Mouse (Mus musculus) erythroblast, adult 5-6 weeks (primary cell): Measurements from ENCODE around the gene Olfr584. TPM values are rescaled to one million over a fixed set of nuclear protein-coding genes. Genes with fewer than 3 reads are reported as not detected.

Experiments
- ATAC-seq: replicated peaks from 2 replicates; pipeline ENCODE4 v1.8.0; 2016; ENCODE audit warnings: moderate number of reproducible peaks, mild to moderate bottlenecking, moderate TSS enrichment, inconsistent platforms; ENCODE audit not compliant: poor library complexity, low FRiP score, severe bottlenecking
- total RNA-seq, 2 experiments: library from RNA; stranded (forward) in 1 of 2; stranded (reverse) in 1 of 2; fragments of 150-400 nt in 1 of 2; fragments of 200-764, 138-1000 nt in 1 of 2; gene quantifications; 2 replicates each; pipeline versions ENCODE4 v1.2.3 to v1.2.4; 2015 to 2017; ENCODE audit warnings: low replicate concordance in 2 of 2

Olfr584 gene
- total RNA-seq (2015; ENCODE audit: low replicate concordance) (not detected in 2 replicates), total RNA-seq (2017; ENCODE audit: low replicate concordance) (not detected in 2 replicates)

- ATAC-seq: no peak
These were observed at the start of gene Olfr584 for GRCm38 (mm10) chr7:103081585-103081984. Gene Olfr584 (plus strand): TSS chr7:103081885.

GRCm38 (mm10) chr7:103037724-103038123, 44.0 kb upstream of the Olfr584 start, which contains the start of gene Olfr582:
Gene Olfr582 (plus strand): TSS chr7:103038024.
- no peak for ATAC-seq

GRCm38 (mm10) chr7:103051000-103051399, 30.7 kb upstream of the Olfr584 start, which contains the start of gene Olfr583:
Gene Olfr583 (plus strand): TSS chr7:103051300.
- ATAC-seq: no peak

GRCm38 (mm10) chr7:103097420-103097819, 15.7 kb downstream of the Olfr584 start, which contains the start of gene Olfr585:
Gene Olfr585 (plus strand): TSS chr7:103097720.
- ATAC-seq: no peak

- no peak for ATAC-seq
These were observed 37.7 kb downstream of the Olfr584 start for GRCm38 (mm10) chr7:103119406-103119805.

- ATAC-seq: no peak
These were observed 43.9 kb downstream of the Olfr584 start, which contains the start of gene Olfr586 for GRCm38 (mm10) chr7:103125538-103125937. Gene Olfr586 (minus strand): TSS chr7:103125638.

Other genes with a start within 250 kb of the Olfr584 start
- gene Olfr566, start 223.1 kb upstream of the Olfr584 start, total RNA-seq (2015; ENCODE audit: low replicate concordance): not detected in 2 replicates
- gene Olfr566, start 223.1 kb upstream of the Olfr584 start, total RNA-seq (2017; ENCODE audit: low replicate concordance): 0.77 TPM in 1 of 2 replicates, not detected in the other
- not detected in 2 replicates for gene Olfr568, start 204.8 kb upstream of the Olfr584 start, total RNA-seq (2015; ENCODE audit: low replicate concordance)
- gene Olfr568, start 204.8 kb upstream of the Olfr584 start, total RNA-seq (2017; ENCODE audit: low replicate concordance): not detected in 2 replicates
- gene Olfr569, start 191.0 kb upstream of the Olfr584 start, total RNA-seq (2015; ENCODE audit: low replicate concordance): not detected in 2 replicates
- not detected in 2 replicates for gene Olfr569, start 191.0 kb upstream of the Olfr584 start, total RNA-seq (2017; ENCODE audit: low replicate concordance)
- gene Olfr570, start 187.3 kb upstream of the Olfr584 start, total RNA-seq (2015; ENCODE audit: low replicate concordance): not detected in 2 replicates
- gene Olfr570, start 187.3 kb upstream of the Olfr584 start, total RNA-seq (2017; ENCODE audit: low replicate concordance): not detected in 2 replicates
- not detected in 2 replicates for gene Olfr571, start 164.3 kb upstream of the Olfr584 start, total RNA-seq (2015; ENCODE audit: low replicate concordance)
- gene Olfr571, start 164.3 kb upstream of the Olfr584 start, total RNA-seq (2017; ENCODE audit: low replicate concordance): not detected in 2 replicates
- not detected in 2 replicates for gene Olfr572, start 157.5 kb upstream of the Olfr584 start, total RNA-seq (2015; ENCODE audit: low replicate concordance)
- not detected in 2 replicates for gene Olfr572, start 157.5 kb upstream of the Olfr584 start, total RNA-seq (2017; ENCODE audit: low replicate concordance)
- not detected in 2 replicates for gene Olfr573-ps1, start 139.3 kb upstream of the Olfr584 start, total RNA-seq (2015; ENCODE audit: low replicate concordance)
- not detected in 2 replicates for gene Olfr573-ps1, start 139.3 kb upstream of the Olfr584 start, total RNA-seq (2017; ENCODE audit: low replicate concordance)
- gene Olfr574, start 133.4 kb upstream of the Olfr584 start, total RNA-seq (2015; ENCODE audit: low replicate concordance): not detected in 2 replicates
- not detected in 2 replicates for gene Olfr574, start 133.4 kb upstream of the Olfr584 start, total RNA-seq (2017; ENCODE audit: low replicate concordance)
- not detected in 2 replicates for gene Olfr575, start 123.1 kb upstream of the Olfr584 start, total RNA-seq (2015; ENCODE audit: low replicate concordance)
- not detected in 2 replicates for gene Olfr575, start 123.1 kb upstream of the Olfr584 start, total RNA-seq (2017; ENCODE audit: low replicate concordance)
- gene Olfr576, start 119.2 kb upstream of the Olfr584 start, total RNA-seq (2015; ENCODE audit: low replicate concordance): not detected in 2 replicates
- gene Olfr576, start 119.2 kb upstream of the Olfr584 start, total RNA-seq (2017; ENCODE audit: low replicate concordance): 0.43 TPM in 1 of 2 replicates, not detected in the other
- gene Olfr577, start 105.9 kb upstream of the Olfr584 start, total RNA-seq (2015; ENCODE audit: low replicate concordance): not detected in 2 replicates
- gene Olfr577, start 105.9 kb upstream of the Olfr584 start, total RNA-seq (2017; ENCODE audit: low replicate concordance): not detected in 2 replicates
- not detected in 2 replicates for gene Olfr578, start 92.6 kb upstream of the Olfr584 start, total RNA-seq (2015; ENCODE audit: low replicate concordance)
- gene Olfr578, start 92.6 kb upstream of the Olfr584 start, total RNA-seq (2017; ENCODE audit: low replicate concordance): not detected in 2 replicates
- gene Olfr582, start 43.9 kb upstream of the Olfr584 start, total RNA-seq (2015; ENCODE audit: low replicate concordance): not detected in 2 replicates
- not detected in 2 replicates for gene Olfr582, start 43.9 kb upstream of the Olfr584 start, total RNA-seq (2017; ENCODE audit: low replicate concordance)
- gene Olfr583, start 30.6 kb upstream of the Olfr584 start, total RNA-seq (2015; ENCODE audit: low replicate concordance): not detected in 2 replicates
- gene Olfr583, start 30.6 kb upstream of the Olfr584 start, total RNA-seq (2017; ENCODE audit: low replicate concordance): not detected in 2 replicates
- gene Olfr585, start 15.8 kb downstream of the Olfr584 start, total RNA-seq (2015; ENCODE audit: low replicate concordance): not detected in 2 replicates
- 2.2 TPM in 1 of 2 replicates, not detected in the other for gene Olfr585, start 15.8 kb downstream of the Olfr584 start, total RNA-seq (2017; ENCODE audit: low replicate concordance)
- gene Olfr586, start 43.8 kb downstream of the Olfr584 start, total RNA-seq (2015; ENCODE audit: low replicate concordance): not detected in 2 replicates
- 0.17 TPM in 1 of 2 replicates, not detected in the other for gene Olfr586, start 43.8 kb downstream of the Olfr584 start, total RNA-seq (2017; ENCODE audit: low replicate concordance)
- not detected in 2 replicates for gene Olfr588-ps1, start 59.0 kb downstream of the Olfr584 start, total RNA-seq (2015; ENCODE audit: low replicate concordance)
- gene Olfr588-ps1, start 59.0 kb downstream of the Olfr584 start, total RNA-seq (2017; ENCODE audit: low replicate concordance): not detected in 2 replicates
- gene Olfr589, start 74.5 kb downstream of the Olfr584 start, total RNA-seq (2015; ENCODE audit: low replicate concordance): not detected in 2 replicates
- gene Olfr589, start 74.5 kb downstream of the Olfr584 start, total RNA-seq (2017; ENCODE audit: low replicate concordance): not detected in 2 replicates
- not detected in 2 replicates for gene Olfr591, start 96.5 kb downstream of the Olfr584 start, total RNA-seq (2015; ENCODE audit: low replicate concordance)
- not detected in 2 replicates for gene Olfr591, start 96.5 kb downstream of the Olfr584 start, total RNA-seq (2017; ENCODE audit: low replicate concordance)
- gene Olfr592, start 102.9 kb downstream of the Olfr584 start, total RNA-seq (2015; ENCODE audit: low replicate concordance): not detected in 2 replicates
- gene Olfr592, start 102.9 kb downstream of the Olfr584 start, total RNA-seq (2017; ENCODE audit: low replicate concordance): 0.70 TPM in 1 of 2 replicates, not detected in the other
- not detected in 2 replicates for gene Olfr593, start 130.0 kb downstream of the Olfr584 start, total RNA-seq (2015; ENCODE audit: low replicate concordance)
- gene Olfr593, start 130.0 kb downstream of the Olfr584 start, total RNA-seq (2017; ENCODE audit: low replicate concordance): not detected in 2 replicates
- gene Olfr594, start 135.1 kb downstream of the Olfr584 start, total RNA-seq (2015; ENCODE audit: low replicate concordance): not detected in 2 replicates
- not detected in 2 replicates for gene Olfr594, start 135.1 kb downstream of the Olfr584 start, total RNA-seq (2017; ENCODE audit: low replicate concordance)
- gene Usp17ld, start 170.6 kb downstream of the Olfr584 start, total RNA-seq (2015; ENCODE audit: low replicate concordance): not detected in 2 replicates
- not detected in 2 replicates for gene Usp17ld, start 170.6 kb downstream of the Olfr584 start, total RNA-seq (2017; ENCODE audit: low replicate concordance)
- not detected in 2 replicates for gene Olfr596, start 223.8 kb downstream of the Olfr584 start, total RNA-seq (2015; ENCODE audit: low replicate concordance)
- gene Olfr596, start 223.8 kb downstream of the Olfr584 start, total RNA-seq (2017; ENCODE audit: low replicate concordance): not detected in 2 replicates
- not detected in 2 replicates for gene Olfr597, start 234.4 kb downstream of the Olfr584 start, total RNA-seq (2015; ENCODE audit: low replicate concordance)
- not detected in 2 replicates for gene Olfr597, start 234.4 kb downstream of the Olfr584 start, total RNA-seq (2017; ENCODE audit: low replicate concordance)
- gene Olfr598, start 241.7 kb downstream of the Olfr584 start, total RNA-seq (2015; ENCODE audit: low replicate concordance): not detected in 2 replicates
- gene Olfr598, start 241.7 kb downstream of the Olfr584 start, total RNA-seq (2017; ENCODE audit: low replicate concordance): not detected in 2 replicates